Mouse (Mus musculus) kidney, adult 2 months (tissue): ENCODE measurements at regions not wholly inside any gene's neighbourhood (a gene's known extent, or its start where the extent isn't known, plus 50 kb on each side); places are given as distances from the start of the nearest gene placed in this dataset.

Source experiments
- CTCF ChIP-seq: fragments of 200-500 bp; conservative IDR thresholded peaks from 2 replicates; pipeline ENCODE4 v1.5.1; 2011; ENCODE audit warnings: low read depth, mild to moderate bottlenecking, control low read depth, low read length, moderate library complexity, mixed read lengths; ENCODE audit not compliant: insufficient read depth, insufficient read length
- POLR2A ChIP-seq: fragments of 200-500 bp; IDR thresholded peaks from one replicate; pipeline ENCODE4 v1.6.1; 2011; ENCODE audit warnings: low read depth, low read length, control low read depth

- TF ChIP-seq POLR2A (no peak), CTCF (no peak)
Observed at GRCm38 (mm10) chr9:92704752-92705151, 162.7 kb downstream of the Plod2 start.
